Mouse (Mus musculus) Muller cell, postnatal 12 days (primary cell): ENCODE measurements around the gene Cpn2.

Experiments used
- DNase-seq: peaks from one replicate; pipeline ENCODE4 v3.0.0-alpha.2; 2015; ENCODE audit errors: inconsistent ontology term

Cpn2 gene

GRCm38 (mm10) chr16:30280676-30281297 is 13.5 kb upstream of the Cpn2 start:
- DNase-seq, result no peak

GRCm38 (mm10) chr16:30278406-30278805 is 11.1 kb upstream of the Cpn2 start:
- DNase-seq, result no peak

GRCm38 (mm10) chr16:30275558-30276340 is 8.4 kb upstream of the Cpn2 start:
- no peak for DNase-seq

- no peak for DNase-seq
Measured at GRCm38 (mm10) chr16:30273065-30273464, 5.8 kb upstream of the Cpn2 start.

- DNase-seq, result no peak
Measured at GRCm38 (mm10) chr16:30271941-30272595, 4.8 kb upstream of the Cpn2 start.

GRCm38 (mm10) chr16:30271223-30271761 is 4.0 kb upstream of the Cpn2 start:
- DNase-seq, result peak; percentile 33

GRCm38 (mm10) chr16:30266561-30266960 is 738 bp downstream of the Cpn2 start:
- no peak for DNase-seq

GRCm38 (mm10) chr16:30265611-30266010 is 1.7 kb downstream of the Cpn2 start:
- no peak for DNase-seq

- DNase-seq, result no peak
Measured at GRCm38 (mm10) chr16:30263156-30263555, 4.1 kb downstream of the Cpn2 start.

GRCm38 (mm10) chr16:30262664-30263063 is 4.6 kb downstream of the Cpn2 start:
- DNase-seq, result peak; percentile 36

- DNase-seq, result no peak
Measured at GRCm38 (mm10) chr16:30262157-30262556, 5.1 kb downstream of the Cpn2 start.

GRCm38 (mm10) chr16:30261341-30261740 is 6.0 kb downstream of the Cpn2 start:
- DNase-seq, result no peak

- DNase-seq, result no peak
Measured at GRCm38 (mm10) chr16:30260012-30260635, 7.2 kb downstream of the Cpn2 start.

- no peak for DNase-seq
Measured at GRCm38 (mm10) chr16:30259444-30259843, 7.9 kb downstream of the Cpn2 start.

GRCm38 (mm10) chr16:30258441-30258840 is 8.9 kb downstream of the Cpn2 start:
- no peak for DNase-seq

- no peak for DNase-seq
Measured at GRCm38 (mm10) chr16:30257718-30258117, 9.6 kb downstream of the Cpn2 start.

- no peak for DNase-seq
Measured at GRCm38 (mm10) chr16:30255061-30255460, 12.2 kb downstream of the Cpn2 start.

- DNase-seq, result no peak
Measured at GRCm38 (mm10) chr16:30253900-30254299, 13.4 kb downstream of the Cpn2 start.

- no peak for DNase-seq
Measured at GRCm38 (mm10) chr16:30253374-30253773, 13.9 kb downstream of the Cpn2 start.

- peak; percentile 78 for DNase-seq
Measured at GRCm38 (mm10) chr16:30252003-30252418, 15.3 kb downstream of the Cpn2 start.

- DNase-seq, result no peak
Measured at GRCm38 (mm10) chr16:30244037-30244700, 23.1 kb downstream of the Cpn2 start.
